Mouse (Mus musculus): Measurements from ENCODE around the gene Anapc1.

Anapc1 gene

DNA sequence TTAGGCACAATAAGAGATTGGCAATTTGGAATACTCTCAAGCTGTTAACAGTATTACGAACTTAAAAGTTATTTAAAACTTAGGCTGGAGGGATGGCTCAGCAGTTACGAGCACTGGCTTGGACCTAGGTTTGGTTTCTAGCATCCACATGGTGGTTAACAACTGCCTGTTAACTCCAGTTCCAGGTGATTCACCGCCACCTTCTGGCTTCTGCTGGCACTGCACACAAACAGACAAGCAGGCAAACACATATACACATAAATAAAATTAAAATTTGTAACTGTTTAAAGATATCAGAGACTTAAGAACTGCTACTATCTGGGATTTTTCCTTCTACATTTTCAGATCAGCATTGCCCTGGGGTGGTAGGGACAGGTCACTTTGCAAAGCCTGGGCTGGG, 123.0 kb downstream of the Anapc1 start:
- no peak for DNase-seq
